Mouse (Mus musculus) CH12.LX (cell line): ENCODE data around the gene Taf11.

Experiments
- CHD2 ChIP-seq: IDR thresholded peaks from 2 replicates; pipeline ENCODE4 v1.6.1; 2011; ENCODE audit warnings: low read length, improper control_type of control experiment
- CTCF ChIP-seq, 2 experiments: IDR thresholded peaks in 1 of 2; conservative IDR thresholded peaks in 1 of 2; 2 replicates each; pipeline ENCODE4 v1.5.1; 2011 to 2012; ENCODE audit warnings: low read depth in 2 of 2, low read length in 2 of 2, improper control_type of control experiment in 1 of 2, inconsistent platforms in 1 of 2, mild to moderate bottlenecking in 1 of 2, moderate library complexity in 1 of 2
- HCFC1 ChIP-seq: IDR thresholded peaks from 2 replicates; pipeline ENCODE4 v1.6.1; 2012; ENCODE audit warnings: low read depth, mild to moderate bottlenecking, inconsistent platforms, low read length, improper control_type of control experiment
- KAT2A ChIP-seq: IDR thresholded peaks from 2 replicates; pipeline ENCODE4 v1.6.1; 2012; ENCODE audit warnings: low read length, improper control_type of control experiment, inconsistent platforms; ENCODE audit not compliant: insufficient replicate concordance
- MAZ ChIP-seq: IDR thresholded peaks from 2 replicates; pipeline ENCODE4 v1.6.1; 2012; ENCODE audit warnings: low read depth, mild to moderate bottlenecking, inconsistent platforms, low read length, improper control_type of control experiment, moderate library complexity
- NELFE ChIP-seq: IDR thresholded peaks from 2 replicates; pipeline ENCODE4 v1.6.1; 2011; ENCODE audit warnings: low read depth, low read length, improper control_type of control experiment
- POLR2AphosphoS2 ChIP-seq: IDR thresholded peaks from 2 replicates; pipeline ENCODE4 v1.6.1; 2011; ENCODE audit warnings: low read depth, low read length, improper control_type of control experiment

- no peak for TF ChIP-seq KAT2A
- TF ChIP-seq HCFC1: no peak
- TF ChIP-seq CTCF (conservative IDR thresholded peaks at IDR 0.05 in 1 of 2, IDR thresholded peaks at IDR 0.05 in 1 of 2; ENCODE audit: low read depth in 2 of 2, low read length in 2 of 2): no peak
- no peak for TF ChIP-seq CHD2
- no peak for TF ChIP-seq MAZ
- TF ChIP-seq NELFE: no peak
- no peak for TF ChIP-seq POLR2AphosphoS2
Observed at GRCm38 (mm10) chr17:27957649-27958048, 48.0 kb upstream of the Taf11 start.
